Mouse (Mus musculus) small intestine, adult 2 months (tissue): ENCODE measurements around the gene Arl9.

Source experiments
- CTCF ChIP-seq: fragments of 200-500 bp; IDR thresholded peaks from 2 replicates; pipeline ENCODE4 v1.5.1; 2012; ENCODE audit warnings: low read depth, mild to moderate bottlenecking, control low read depth, inconsistent platforms, low read length, moderate library complexity, mixed read lengths; ENCODE audit not compliant: insufficient replicate concordance, insufficient read length; ENCODE audit errors: extremely low read depth
- POLR2A ChIP-seq: fragments of 200-500 bp; IDR thresholded peaks from 2 replicates; pipeline ENCODE4 v1.6.1; 2012; ENCODE audit warnings: low read depth, mild to moderate bottlenecking, control low read depth, inconsistent platforms, low read length, moderate library complexity

GRCm38 (mm10) chr5:76974554-76975285 lies 29.1 kb upstream of the Arl9 start, which contains the start of gene Srp72:
- TF ChIP-seq POLR2A: no peak; the same call in none of the 2 replicates
- TF ChIP-seq CTCF: no peak
